Mouse (Mus musculus): ENCODE measurements around the gene Insr. TPM values are rescaled to one million over a fixed set of nuclear protein-coding genes. Genes with fewer than 3 reads are reported as not detected.

The Insr gene
- polyA plus RNA-seq, 1 experiment, result 17.3 TPM

DNA sequence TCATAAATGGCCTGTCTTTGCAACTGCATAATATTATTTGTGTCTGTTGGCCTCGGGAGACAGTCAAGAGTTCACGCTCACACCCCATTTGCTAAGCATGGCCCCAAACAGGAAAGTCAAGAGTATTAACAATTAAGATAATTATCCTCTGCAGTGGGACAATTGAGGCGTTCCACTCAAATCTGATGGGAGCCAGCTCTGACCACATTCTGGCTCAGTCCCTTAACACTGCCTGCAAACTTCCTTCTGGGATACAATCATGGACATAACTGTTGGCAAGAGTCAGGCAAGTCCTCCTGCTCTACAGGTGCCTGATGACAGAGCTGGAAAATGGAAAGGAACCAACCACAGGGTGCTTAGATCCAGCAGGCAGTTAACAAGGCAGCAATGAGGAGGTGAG, 43.1 kb downstream of the Insr start:
- no peak for DNase-seq (ENCODE audit: extremely low spot score in 1 of 2, low spot score in 1 of 2)

GRCm38 (mm10) chr8:3234569-3234968, 44.8 kb downstream of the Insr start:
- DNase-seq (ENCODE audit: extremely low spot score in 1 of 2, low spot score in 1 of 2), result no peak

- no peak for DNase-seq (ENCODE audit: extremely low spot score in 1 of 2, low spot score in 1 of 2)
These were observed 46.8 kb downstream of the Insr start for GRCm38 (mm10) chr8:3232601-3233000.

DNA sequence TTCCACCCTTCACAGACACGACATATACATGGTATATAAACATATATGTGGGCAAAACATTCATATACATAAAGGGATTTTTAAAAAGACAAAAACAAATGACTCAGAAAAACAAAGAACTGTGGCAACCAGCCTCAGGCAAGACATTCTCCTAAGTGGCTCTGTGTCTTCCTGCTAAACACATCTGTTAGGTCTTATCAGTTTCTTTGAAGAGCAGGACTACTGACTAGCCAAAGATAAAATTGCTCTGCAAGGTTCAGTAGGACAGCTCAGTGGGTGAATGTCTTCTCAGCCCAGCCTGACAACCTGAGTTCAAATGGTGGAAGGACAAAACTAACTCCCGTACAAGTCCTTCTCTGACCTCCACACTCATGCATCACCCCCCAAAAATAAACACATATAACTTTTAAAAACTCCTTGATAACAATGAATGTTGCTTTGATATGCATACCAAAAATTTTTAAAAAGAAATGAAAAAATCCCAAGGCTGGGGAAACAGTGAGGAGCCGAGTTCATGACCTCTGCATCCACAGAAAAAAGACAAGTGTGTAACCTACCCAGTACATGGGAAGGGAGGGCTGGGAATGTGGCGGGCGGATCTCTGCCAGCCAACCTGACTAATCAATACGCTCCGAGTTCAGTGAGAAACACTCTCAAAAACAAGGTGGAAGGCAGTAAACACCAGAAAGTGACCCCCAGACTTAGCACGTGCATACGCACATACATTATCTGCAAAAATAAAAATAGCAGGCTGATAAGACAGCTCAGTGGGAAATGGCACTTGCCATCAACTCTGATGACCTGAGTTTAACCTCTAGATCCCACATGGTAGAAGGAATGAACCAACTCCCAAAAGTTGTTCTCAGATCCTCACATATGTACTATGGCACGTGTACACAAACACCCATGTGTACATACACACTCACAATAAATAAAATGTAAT, 49.0 kb downstream of the Insr start:
- no peak for DNase-seq (ENCODE audit: extremely low spot score in 1 of 2, low spot score in 1 of 2)

DNA sequence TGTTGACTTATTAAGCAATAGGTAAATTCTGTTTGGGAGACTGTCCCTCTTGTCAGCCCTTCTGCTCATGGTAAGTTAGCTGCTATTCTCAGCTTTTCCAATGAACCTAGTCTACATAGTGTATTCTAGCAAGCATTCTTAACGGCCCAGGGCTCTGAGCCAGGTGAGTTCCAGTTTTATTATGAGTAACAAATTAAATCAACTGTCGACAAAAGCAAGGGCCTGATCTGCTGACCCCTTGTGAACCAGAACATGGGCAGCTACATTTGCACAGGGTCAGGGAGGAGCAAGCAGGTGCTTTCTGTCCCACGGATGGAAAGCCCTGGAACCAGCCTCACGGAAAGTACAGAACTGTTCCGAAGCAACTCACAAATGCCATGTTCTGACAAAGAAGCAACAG, 52.0 kb downstream of the Insr start:
- DNase-seq (ENCODE audit: extremely low spot score in 1 of 2, low spot score in 1 of 2), result no peak

DNA sequence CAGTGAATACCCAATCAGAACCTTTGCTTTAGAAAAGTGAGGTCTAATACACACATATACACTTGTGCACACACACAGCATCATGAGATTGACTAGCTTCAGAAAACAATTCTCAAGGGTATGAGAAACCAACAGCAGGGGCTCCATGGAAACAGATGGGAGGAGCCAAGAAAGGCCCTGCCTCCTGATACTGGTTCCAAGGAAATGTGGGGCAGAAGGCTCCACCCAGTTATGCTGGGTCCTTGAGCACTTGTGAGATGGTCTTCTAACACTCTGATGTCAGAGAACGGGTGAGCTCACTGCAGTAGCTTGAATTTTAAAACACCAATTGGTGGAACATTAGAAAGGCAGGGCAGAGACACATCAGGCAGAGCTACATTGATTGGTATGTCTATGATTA, 53.7 kb downstream of the Insr start:
- no peak for DNase-seq (ENCODE audit: extremely low spot score in 1 of 2, low spot score in 1 of 2)

GRCm38 (mm10) chr8:3225184-3225583, 54.2 kb downstream of the Insr start:
- DNase-seq (ENCODE audit: extremely low spot score in 1 of 2, low spot score in 1 of 2), result no peak

- no peak for DNase-seq (ENCODE audit: extremely low spot score in 1 of 2, low spot score in 1 of 2)
These were observed 56.8 kb downstream of the Insr start for GRCm38 (mm10) chr8:3222636-3222965.

DNA sequence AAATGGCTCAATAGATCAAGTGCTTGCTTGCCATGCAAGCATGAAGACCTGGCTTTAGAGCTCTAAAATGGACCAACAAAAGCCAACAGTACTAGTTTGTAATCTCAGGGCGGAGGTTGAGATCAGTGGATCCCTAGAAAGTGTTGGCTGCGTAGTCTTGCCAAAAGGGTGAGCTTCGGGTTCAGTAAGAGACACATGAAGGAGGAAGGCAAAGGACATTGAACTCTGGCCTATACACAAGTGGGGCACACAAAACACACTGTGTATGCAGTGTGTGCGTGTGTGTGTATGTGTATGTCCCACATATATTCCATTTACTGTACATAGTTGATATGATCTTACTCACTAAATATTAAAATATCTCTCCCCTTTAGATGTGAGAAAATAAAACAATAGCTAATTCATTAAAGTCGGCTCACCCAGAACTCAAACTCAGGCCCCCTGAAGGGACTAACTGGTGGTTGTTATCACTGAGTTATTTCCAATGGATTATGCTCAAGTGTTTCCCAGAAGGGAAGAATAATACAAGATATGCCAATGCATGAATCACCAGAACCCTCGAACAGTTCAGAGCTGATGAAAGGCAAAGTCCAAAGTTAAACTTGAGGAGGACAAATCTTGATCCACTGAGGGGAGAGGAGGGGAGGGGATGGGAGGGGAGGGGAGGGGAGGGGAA, 57.3 kb downstream of the Insr start:
- DNase-seq (ENCODE audit: extremely low spot score in 1 of 2, low spot score in 1 of 2), result no peak

- DNase-seq (ENCODE audit: extremely low spot score in 1 of 2, low spot score in 1 of 2), result peak; percentile 75 to 88
These were observed 58.1 kb downstream of the Insr start for GRCm38 (mm10) chr8:3221047-3221959.

- peak in 1 of 2 experiments; percentile 32 for DNase-seq (ENCODE audit: extremely low spot score in 1 of 2, low spot score in 1 of 2)
These were observed 58.9 kb downstream of the Insr start for GRCm38 (mm10) chr8:3220502-3220901.

GRCm38 (mm10) chr8:3219921-3220411, 59.5 kb downstream of the Insr start:
- no peak for DNase-seq (ENCODE audit: extremely low spot score in 1 of 2, low spot score in 1 of 2)

DNA sequence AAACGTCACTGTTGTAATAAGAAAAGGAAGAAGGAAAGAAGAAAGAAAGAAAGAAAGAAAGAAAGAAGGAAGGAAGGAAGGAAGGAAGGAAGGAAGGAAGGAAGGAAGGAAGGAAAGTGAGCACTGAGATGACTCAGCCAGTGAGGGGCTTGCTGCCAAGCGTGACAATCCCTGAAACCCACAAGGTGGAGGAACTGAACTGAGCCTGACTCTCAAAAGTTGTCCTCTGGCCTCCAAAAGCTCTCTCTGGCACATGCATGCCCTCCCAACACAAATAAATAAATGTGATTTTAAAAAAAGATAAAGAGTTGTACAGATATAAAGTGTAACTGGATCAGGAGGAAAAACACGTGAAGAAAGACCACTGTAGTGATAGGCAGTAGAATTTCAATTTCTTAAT, 60.2 kb downstream of the Insr start:
- no peak for DNase-seq (ENCODE audit: extremely low spot score in 1 of 2, low spot score in 1 of 2)

DNA sequence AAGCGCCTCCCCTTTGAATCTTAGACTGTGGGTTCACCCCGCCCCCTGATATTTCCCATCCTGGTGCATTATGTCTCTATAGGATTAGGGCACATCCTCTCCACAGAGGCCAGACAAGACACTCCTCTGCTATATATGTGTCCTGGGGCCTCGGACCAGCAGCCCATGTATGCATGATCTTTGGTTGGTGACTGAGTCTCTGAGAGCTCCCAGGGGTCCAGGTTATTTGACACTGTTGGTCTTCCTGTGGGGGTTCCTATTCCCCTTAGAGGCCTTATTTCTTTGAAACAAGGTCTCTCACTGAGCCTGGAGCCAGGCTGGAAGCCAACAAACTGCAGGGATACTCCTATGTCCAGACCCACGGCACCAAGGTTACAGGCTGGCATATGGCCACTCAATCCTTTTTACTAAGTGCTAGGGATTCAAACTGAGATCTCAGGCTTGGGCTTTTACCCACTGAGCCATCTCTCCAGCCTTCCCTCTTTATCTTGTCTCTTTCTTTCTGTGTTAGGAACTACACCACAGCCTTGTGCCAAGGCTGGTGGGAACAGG, 62.8 kb downstream of the Insr start:
- no peak for DNase-seq (ENCODE audit: extremely low spot score in 1 of 2, low spot score in 1 of 2)

DNA sequence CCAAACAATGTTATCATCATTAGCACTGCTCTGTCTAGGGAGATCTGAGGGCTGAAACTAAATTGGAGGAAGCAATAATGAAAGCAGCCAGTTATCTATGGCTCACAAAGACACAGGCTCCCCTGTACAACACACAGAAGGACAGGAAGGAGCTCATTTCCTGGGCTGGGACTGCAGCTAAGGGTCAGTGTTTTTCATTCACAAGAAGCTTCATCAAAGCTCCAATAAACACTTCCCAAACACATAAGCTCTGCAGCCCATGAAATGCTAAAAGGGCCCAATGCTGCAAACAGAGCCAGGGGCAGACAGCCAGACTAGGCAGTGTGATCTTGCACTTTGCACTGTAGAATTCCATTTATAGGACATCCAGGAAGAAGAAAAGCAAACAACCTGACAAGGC, 63.9 kb downstream of the Insr start:
- DNase-seq (ENCODE audit: extremely low spot score in 1 of 2, low spot score in 1 of 2), result no peak

- no peak for DNase-seq (ENCODE audit: extremely low spot score in 1 of 2, low spot score in 1 of 2)
These were observed 64.8 kb downstream of the Insr start for GRCm38 (mm10) chr8:3214601-3215000.

- no peak for DNase-seq (ENCODE audit: extremely low spot score in 1 of 2, low spot score in 1 of 2)
These were observed 68.0 kb downstream of the Insr start for GRCm38 (mm10) chr8:3211456-3211855.

DNA sequence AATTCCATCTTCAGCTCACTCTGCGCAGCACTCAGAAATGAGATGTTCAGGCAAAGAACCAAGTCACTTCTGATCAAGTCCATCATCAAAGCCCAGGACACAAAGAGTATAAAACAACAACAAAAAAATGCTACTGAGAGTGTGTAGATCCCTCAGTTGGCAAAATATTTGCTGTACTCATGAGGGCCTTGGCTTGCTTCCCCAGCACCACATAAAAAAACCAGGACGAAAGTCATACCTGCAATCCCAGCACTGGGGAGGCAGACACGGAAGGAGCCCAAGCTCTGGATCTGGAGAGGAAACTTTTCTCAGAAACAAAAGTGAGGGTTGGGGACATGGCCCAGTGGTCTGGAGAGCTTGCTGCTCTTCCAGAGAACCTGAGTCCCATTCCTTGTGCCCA, 69.5 kb downstream of the Insr start:
- no peak for DNase-seq (ENCODE audit: extremely low spot score in 1 of 2, low spot score in 1 of 2)

GRCm38 (mm10) chr8:3209268-3209667, 70.1 kb downstream of the Insr start:
- no peak for DNase-seq (ENCODE audit: extremely low spot score in 1 of 2, low spot score in 1 of 2)

DNA sequence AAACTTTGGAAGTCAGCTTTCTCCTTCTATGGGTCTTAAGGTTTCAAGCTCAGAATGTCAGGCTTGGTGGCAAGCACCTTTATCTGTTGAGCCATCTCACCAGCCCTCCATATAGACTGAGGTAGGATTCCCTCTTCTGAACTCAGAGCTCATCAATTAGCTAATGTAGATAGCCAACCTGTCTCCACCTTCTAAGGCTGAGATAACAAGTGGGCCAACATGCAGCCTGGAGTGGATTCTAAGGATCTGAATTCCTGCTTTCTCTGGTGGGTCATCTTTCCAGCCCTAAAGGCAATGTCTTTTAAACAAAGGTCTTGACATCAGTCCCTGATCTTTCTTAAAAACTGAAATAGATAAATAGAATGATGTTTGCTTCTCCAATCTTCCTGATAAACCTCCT, 70.7 kb downstream of the Insr start:
- DNase-seq (ENCODE audit: extremely low spot score in 1 of 2, low spot score in 1 of 2), result no peak

Measured in frontal cortex, adult 2 months (tissue).